Mouse (Mus musculus) R1 (cell line): ENCODE results near the gene Setd3.
A peak's percentile ranks its signal among the peaks of the same experiment; 100 is the strongest.

Experiments
- DNase-seq: peaks from one replicate; pipeline ENCODE4 v3.0.0-alpha.2; 2018; ENCODE audit warnings: low read depth, low spot score

The Setd3 gene

DNA sequence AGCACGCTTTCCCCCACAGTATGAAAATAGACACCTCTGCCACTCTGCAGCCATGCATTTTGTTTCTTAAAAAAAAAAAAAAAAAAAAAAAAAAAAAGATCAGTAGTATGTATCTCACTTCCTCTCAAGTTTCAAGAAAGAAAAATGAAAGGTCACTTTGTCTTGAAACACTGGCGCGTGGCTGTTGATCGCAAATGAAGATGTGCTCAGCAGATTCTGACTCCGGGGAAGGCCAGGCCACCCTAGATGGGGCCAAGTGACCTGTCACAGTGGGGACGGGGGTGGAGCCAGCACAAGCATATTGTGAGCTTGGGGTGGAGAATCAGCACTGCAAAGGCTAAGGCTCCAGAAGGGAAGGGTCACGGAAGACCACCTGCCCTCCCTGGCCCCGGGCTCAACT is 24.8 kb upstream of the Setd3 start:
- no peak for DNase-seq

DNA sequence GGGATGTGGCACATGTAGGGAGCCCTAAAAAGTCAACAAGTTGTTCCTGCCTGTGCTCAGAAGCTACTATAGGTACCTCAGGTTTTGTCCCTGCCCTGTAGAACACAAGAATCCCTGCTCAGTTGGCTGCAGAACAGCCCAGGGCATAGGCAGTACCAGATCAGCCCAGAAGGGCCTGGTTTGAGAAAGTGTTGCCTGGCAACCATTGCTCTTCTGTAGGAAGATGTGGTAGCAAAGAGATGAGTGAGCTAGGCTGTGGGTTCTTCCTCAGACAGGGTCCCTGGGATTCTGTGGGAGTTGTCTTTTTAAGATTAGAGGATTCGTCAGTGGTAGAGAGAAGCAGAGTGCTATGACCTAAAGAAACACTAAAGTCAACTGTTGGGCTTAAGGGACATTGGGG is 21.0 kb upstream of the Setd3 start:
- DNase-seq = no peak

DNA sequence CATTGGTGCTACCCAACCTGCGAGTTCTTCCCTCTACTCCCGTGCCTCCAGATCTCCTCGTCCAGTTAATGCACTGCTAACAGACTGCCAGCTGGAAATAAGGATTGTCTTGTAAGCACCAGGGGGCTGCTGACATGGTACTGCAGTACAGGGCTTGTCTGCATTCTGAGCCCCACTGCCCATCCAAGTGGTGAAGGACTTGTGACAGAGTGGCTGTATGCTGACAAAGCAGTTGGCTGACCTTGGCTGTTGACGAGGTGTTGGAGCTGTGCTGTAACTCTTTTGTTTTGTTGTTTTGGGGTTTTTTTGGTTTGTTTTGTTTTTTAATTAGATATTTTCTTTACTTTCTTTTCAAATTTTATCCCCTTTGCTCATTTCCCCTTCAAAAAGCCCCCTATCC is 19.3 kb upstream of the Setd3 start:
- no peak for DNase-seq

DNA sequence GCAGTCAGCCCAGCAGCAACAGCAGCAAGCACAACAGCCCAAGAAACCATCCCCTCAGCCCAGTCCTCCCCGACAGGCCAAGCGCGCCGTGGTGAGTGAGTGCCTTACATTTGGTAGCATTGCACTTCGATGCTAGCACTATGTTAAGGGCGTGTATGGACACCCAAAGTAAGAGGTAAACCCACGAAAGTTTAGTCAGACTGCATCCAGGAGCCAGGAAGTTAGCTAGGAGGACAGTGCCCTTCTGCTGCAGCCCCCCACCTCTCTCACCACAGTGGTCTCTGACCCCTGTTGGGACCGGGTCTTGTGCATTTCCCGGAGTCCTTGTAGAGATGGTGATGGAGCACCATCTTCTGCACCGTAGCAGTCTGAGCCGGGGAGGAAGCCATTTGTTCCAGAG is 16.6 kb upstream of the Setd3 start:
- no peak for DNase-seq

DNA sequence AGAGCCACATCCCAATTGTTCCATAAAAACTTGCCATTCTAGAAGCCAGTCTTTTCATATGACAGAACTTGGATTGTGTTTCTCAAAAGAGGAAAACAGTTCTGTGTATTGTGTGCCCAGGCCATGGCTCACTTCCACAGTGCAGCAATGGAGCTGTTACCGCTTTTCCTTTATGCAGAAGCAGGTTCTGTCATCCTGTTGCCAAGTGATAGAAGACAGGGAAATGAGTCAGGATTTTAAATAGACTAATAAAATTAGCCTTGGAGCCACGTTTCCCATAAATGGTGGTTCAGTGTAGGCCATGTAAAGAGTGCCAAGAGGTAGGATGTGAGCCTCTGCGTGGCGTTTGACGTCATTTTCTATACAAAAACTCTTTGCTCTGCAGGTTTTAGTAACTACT is 14.8 kb upstream of the Setd3 start:
- no peak for DNase-seq

DNA sequence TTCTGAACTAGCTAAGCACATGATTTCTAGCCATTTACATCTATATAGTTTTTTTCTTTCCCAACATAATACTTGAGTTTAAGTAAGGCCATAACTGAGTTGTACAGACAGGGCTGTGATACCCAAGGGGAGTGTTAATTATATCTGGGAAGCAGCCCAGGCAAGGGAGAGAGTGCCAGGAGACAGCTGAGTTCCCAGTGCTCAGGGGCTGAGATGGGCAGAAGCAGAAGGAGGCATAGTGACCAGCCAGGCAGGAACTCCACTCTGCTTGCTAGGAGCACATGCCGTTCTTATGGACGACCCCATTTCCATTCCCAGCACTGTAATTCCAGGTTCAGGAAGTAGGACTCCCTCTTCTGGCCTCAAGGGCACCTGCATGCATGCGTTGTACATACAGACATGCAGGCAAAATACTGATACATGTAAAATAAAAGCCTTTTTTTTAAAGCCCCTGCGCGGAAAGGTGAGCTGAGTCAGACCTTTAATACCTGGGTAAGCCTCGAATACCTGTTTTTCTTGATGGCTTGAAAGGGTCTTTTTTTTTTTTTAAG is 8.5 kb upstream of the Setd3 start:
- DNase-seq = peak; percentile 54

DNA sequence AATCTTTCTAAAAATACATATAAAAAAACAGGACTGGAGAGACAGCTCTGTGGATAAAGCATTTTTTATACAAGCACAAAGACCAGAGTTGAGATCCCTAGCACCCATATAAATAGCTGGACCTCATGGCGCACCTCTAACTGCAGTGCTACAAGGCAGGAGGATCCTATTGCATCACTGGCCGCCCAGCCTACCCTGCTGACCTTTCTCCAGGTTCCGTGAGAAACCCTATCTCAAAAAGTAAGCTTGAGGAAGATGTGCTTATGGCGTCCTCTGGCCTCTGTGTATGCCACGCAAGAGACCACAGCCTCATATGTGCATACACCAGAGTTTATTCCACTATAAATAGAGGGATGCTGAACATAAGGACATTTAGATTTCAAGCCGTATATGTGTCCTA is 2.6 kb upstream of the Setd3 start:
- no peak for DNase-seq

DNA sequence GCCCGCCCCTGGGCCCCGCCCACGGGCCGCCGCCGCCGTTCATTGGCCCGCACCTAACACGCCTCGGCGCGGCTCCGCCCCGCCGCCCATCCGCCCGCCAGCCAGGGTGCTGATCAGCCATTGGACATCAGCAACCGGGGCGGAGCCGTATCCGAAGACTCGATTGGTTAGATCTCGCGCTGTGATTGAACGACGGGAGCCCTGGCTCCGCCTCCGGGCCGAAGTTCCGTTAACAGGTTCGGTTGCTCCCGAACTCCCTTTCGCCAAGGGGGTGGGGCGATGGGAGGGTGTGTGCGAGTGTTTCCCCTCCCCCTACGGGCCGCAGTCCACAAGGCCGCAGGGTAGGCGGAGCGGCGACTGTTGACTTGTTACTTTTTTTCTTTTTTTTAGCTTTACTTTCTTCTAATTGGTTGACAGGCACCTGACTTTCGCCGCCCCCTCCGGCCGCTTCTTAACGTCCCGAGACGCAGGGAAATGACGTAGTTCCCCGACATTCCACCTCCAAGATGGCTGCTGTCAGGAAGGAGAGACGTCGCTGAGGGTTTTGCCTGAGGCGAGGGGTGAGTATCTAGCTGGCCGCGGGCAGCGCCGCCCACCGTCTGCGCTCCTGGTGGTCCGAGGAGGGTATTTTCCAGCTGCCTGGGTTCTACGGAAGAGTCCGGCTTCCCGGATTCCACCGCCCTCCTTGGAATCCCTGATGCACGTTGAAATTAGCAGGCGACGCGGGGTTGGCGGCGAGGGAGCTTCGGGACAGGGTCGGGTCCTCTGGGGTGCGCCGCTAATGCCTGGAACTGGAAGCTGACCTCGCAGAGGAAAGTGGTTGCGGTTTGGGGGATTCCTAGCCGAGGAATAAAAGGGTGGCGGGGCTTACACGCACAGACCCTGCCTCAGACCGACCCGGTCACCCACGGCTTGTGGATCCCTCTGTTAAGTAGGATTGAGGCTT is 480 bp upstream of the Setd3 start, which contains the start of gene Ccnk:
Gene Ccnk (plus strand): TSS at position 259 of the 946 bp plus-strand sequence.
- DNase-seq = peak; percentile 99

DNA sequence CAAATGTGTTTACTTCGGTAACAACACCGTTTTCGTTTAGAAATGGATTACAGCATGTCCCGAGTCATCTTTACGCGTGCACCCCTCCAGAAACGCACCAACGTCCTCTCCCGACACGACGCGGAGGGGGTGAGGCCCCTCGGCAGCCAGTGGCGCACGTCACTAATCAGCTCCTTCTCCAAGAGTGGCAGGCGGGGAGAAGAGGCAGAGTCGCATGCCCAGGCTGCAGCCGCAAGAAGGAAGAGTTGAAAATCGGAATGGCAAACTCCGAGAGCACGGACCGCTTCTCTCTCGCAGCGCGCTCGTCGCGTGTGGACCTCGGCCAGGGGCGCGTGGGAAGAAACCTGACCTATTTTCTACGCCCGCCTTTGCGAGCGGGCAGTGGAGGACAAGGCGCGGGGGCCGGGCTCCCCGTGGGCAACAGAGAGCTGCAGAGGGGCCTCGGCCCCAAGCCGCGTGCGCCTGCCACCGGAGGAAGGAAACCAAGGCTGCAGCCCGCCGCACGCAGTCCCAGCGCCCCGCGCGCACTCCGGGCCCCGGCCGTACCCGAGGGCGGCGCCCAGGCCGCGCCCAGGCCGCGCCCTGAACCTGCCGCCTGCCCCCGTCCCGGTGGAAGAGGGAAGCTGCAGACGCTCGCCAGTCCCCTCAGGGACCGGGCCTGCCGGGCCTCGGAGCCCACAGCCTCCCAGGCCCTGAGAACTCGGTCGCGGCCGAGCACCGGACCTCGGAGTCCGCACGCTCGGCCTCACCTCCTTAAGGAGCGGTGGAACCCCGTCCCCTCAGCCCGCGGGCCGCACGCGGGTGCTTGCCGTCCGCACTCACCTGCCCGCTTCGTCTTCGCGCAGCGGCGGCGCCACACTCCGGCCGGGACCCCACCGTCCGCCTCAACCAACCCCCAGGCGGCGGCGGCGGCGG is 526 bp downstream of the Setd3 start:
- peak; percentile 48 for DNase-seq

DNA sequence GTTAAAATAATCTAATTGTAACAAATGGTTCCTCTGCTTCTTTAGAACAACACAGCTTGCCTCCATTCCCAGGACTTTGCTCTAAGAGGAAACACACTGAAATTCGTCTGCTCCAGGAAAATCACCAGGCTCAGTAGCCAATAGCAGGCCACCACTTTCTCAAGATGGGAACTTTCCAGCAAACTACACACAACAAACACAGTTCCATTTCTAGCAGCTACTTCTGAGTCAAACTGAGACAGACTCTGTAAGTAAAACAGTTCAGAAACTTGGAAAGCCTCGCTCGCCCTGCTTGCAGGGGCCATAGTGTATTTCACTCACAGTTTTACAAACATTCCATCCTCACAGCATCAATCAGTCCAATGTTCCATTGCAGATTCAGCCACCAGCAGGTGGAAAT is 2.7 kb downstream of the Setd3 start:
- no peak for DNase-seq

DNA sequence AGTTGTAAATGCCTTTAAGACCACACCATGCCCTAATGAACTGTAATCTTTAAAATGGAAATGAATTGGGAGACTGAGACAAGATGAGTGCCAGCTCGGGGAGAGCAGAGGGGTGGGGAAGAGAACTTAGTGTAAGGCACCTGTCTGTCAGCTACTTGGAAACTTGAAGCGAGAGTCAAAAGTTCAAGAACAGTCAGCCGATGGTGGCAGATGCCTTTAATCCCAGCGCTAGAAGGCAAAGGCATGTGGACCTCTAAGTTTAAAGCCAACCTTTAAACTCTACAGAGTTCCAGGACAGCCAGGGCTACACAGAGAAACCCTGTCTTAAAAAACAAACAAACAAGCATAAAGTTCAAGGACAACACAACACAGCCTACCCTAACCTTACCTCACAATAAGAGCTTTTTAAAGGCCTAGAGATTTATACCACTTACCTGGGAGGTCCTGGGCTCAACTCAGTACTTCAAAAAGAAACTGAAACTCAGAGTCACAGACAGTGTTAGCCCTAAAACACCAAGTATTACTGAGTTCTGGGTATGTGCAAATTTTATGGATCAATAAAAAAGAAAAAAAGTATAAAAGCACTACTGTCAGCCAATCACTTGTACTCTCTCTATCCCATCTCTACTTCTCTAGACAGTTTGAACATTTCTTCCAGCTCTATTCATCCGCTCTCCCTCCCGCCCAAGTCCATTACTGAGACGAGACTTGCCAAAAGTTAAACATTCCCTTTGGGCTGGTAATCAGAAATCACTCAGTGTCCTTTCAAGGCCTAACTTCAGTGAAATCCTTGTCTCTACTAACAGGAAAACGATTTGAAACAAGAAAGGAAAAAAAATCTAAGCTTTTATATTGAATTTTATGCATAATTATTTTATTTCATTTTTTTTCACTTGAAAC is 4.3 kb downstream of the Setd3 start:
- no peak for DNase-seq

DNA sequence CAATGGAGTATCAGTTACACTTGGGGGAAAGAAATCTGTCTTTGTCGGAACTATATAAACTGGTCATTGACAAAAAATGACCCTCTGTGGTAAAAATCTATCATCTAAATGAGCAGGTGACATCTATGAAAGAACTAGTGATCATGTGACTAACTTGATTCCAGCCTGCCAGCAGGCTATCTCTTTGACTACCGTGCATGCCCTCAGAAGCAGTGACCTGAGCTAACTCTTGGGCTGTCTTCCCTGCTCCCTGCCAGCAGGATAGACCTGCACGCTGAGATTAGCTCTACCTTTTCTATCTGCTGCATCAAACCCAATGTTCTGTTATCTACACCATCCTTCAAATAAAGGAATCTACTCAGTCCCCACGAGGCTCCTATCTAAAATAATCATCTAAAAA is 6.5 kb downstream of the Setd3 start:
- no peak for DNase-seq

DNA sequence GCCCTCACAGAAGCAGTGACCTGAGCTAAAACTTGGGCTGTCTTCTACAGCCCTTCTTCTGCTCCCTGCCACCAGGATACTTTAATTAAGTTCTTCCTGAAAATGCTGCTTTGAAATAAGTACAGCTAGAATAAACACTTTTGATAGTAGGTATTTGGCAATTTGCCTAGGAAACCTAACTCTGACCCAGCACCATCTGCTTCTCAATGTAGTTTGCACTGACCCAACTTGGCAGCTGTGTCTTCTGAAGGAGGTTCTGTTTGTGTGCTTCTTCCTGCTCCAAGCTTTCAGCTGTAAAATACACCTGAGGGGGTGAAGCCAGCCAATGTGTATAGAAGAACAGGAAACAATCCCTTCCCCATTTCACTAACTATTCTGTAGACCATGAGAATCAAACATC is 7.8 kb downstream of the Setd3 start:
- no peak for DNase-seq

DNA sequence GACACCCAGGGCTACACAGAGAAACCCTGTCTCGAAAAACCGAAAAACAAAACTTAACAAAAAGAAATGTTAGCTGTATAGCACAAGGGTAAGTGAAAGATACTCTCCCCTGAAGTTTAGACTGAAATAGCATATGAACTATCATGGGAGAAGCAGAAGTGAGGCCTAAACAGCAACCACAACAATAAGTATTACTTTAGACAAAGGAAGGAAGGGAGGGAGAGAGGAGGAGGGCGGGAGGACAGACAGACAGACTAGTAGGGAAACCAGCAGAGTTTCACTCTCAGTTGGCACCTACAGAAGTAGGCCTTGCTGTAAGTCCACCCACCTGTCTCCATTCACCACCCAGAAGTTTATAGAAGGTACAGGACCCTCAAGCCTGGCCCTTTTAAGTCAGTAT is 8.6 kb downstream of the Setd3 start:
- no peak for DNase-seq

DNA sequence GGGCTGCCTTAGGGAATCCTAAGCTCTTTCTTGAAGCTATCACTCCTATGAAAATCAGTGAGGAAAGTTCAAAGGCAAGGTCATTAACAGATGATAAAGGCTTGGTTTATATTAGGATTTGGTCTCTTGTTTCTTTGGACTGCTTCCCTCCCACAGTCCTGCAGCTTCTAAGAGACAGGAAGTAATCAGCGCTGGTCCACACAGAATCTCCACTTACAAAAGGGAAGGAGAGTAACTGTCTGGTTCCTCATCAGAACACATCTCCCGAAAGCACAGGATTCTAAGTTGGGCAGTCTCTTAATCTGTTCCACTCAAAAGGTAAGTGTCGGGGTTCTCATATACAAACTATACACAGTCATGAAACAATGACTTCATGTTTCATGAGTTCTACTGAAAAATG is 10.2 kb downstream of the Setd3 start:
- no peak for DNase-seq

DNA sequence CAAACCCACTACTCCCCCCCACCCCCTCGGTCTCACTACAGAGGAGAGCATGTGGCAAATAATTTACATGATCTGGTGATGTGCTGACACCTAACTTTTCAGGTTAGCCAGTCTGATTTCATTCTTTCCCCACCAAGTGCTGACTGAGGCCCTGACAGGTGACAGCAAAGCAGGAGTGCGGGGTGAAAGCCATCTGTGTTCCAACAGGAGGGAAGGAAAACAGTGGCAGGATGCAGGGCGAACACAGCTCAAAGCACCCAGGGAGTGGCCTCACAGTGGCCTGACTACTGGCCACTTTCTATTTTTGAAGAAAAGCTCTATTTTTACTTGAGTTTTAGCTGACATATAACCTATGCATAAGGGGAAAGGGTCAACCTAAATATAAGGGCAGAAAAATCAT is 15.4 kb downstream of the Setd3 start:
- DNase-seq = no peak

DNA sequence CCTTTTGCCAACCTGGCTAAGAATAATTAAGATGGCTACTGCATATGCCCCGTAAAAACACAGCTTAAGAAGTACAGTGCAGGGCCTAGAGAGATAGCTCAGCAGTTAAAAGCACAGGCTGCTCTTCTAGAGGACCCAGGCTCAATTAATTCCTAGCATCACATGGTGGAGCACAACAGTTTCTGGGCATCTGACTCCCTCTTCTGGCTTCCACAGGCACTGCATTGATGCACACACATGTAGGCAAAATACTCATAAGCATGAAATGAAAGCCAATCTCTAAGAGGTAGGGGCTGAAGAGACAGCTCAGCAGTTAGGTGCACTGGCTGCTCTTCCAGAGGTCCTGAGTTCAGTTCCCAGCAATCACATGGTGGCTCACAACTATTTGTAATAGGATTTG is 17.1 kb downstream of the Setd3 start:
- peak; percentile 63 for DNase-seq

DNA sequence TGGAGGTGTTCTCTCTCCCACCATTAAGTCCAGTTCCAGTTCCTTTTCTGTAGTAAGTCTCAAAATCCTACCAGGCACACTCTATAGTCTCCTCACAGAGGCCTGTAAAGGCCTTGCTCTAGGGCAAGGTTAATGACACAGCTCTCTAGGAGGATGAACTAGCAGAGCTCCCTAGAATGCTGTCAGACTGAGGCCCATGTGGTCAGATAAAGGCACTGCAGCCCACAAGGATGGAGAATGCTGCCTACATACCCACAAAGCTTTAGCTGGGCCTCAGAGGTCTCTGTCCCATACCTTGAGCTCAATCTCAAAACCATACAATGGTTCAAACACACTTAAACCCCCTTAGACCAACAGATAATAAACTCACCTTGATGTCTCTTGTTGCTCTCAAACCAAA is 19.3 kb downstream of the Setd3 start:
- DNase-seq = peak; percentile 16

DNA sequence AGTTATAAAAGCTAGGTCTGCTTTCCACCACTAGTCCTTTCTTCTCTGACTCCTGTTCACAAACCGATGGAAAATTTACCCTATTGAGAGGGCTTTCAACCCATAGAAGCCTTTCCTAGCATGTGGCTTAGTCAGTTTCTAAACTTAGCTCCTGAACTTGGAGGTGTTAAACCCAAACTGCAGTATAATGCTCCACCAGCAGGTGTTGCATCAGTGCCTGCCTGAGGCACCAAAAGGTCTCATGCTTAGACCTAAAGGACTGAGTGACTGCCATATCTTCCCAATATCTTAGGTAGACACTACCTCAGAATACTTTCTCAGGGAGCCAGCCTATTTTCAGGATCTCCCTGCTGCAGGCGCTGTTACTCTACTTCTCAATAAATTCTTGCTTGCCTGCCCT is 26.4 kb downstream of the Setd3 start:
- peak; percentile 32 for DNase-seq

DNA sequence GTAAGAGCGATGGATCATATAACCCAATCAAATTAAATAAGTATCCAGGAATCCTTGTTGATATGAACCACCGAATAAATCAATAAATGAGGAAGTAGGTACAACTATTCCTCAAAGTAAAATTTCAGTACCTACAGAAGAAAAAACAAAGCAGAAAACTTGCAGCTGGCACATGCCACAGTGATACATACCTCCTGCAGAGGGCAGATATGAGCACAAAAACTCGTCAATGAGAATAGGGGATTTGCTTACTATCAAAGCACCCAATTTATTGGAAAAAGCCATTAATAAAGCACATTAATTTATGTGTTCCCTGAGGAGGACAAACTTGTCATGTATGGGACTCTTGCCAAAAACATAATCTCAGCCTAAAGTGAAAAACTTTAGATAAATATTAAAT is 29.4 kb downstream of the Setd3 start:
- no peak for DNase-seq

DNA sequence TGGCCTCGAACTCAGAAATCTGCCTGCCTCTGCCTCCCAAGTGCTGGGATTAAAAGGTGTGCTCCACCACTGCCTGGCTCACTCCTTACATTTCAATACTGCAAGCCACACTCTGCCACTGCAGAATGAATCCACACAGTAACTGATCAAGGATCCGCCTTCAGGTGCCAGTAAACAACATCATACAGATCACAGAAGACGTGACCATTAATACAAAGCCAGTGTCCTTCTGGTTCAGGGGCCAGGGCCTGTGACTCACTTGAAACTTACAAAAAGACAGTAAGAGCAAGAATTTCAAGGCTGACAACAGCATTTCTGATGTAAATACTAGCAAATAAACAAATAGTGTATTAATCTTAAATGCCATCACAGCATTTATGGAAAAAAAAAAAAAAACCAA is 33.9 kb downstream of the Setd3 start:
- DNase-seq = no peak
